Mouse (Mus musculus) heart, postnatal 0 days (tissue): Measurements from ENCODE around the gene Mcrs1.

Experiments used
- CTCF ChIP-seq: IDR thresholded peaks from 2 replicates; pipeline ENCODE4 v1.5.1; 2016; ENCODE audit warnings: antibody characterized with exemption, control low read depth, low read depth
- EP300 ChIP-seq: IDR thresholded peaks from 2 replicates; pipeline ENCODE4 v1.6.1; 2016; ENCODE audit warnings: antibody characterized with exemption, low read depth

GRCm38 (mm10) chr15:99238006-99238405 lies 13.8 kb downstream of the Mcrs1 start:
- TF ChIP-seq CTCF (no peak), EP300 (no peak)
